Mouse (Mus musculus): ENCODE data around the gene Cdc25a.

- TF ChIP-seq POLR2A (IDR thresholded peaks at IDR 0.05; ENCODE audit: low read depth, low read length) (no peak), CTCF (IDR thresholded peaks at IDR 0.05; ENCODE audit: borderline replicate concordance, insufficient read depth, low read length) (no peak)
Observed at GRCm38 (mm10) chr9:109863085-109863484, 12.3 kb upstream of the Cdc25a start.

All from embryonic fibroblast, embryonic 13.5 days (primary cell).